Mouse (Mus musculus): ENCODE measurements around the gene Baz2b.
"Not testable (repeated sequence)": the region's sequence is repeated elsewhere in the genome, so short reads cannot be mapped to it uniquely, and the experiment has no call there.

Gene Baz2b

DNA sequence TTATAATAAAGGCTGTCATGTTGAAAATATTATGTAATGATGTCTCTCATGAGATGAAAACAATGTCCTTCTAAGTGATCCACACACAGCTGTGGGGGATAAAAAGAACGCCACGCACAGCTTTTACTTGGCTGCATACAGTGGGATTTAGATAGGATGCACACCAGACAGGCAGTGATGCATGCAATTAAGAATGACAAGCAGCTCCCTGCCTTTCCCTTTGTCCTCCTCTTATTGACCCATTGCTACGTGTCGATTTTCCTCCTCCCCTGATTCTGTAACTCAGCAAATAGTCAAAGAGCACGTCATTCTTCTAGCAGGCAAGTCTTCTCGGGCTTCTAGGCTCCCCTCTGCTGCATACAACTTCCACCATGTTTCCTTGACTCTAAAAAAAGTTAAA lies 119.4 kb downstream of the Baz2b start:
- DNase-seq (ENCODE audit: low read depth, low spot score): no peak

DNA sequence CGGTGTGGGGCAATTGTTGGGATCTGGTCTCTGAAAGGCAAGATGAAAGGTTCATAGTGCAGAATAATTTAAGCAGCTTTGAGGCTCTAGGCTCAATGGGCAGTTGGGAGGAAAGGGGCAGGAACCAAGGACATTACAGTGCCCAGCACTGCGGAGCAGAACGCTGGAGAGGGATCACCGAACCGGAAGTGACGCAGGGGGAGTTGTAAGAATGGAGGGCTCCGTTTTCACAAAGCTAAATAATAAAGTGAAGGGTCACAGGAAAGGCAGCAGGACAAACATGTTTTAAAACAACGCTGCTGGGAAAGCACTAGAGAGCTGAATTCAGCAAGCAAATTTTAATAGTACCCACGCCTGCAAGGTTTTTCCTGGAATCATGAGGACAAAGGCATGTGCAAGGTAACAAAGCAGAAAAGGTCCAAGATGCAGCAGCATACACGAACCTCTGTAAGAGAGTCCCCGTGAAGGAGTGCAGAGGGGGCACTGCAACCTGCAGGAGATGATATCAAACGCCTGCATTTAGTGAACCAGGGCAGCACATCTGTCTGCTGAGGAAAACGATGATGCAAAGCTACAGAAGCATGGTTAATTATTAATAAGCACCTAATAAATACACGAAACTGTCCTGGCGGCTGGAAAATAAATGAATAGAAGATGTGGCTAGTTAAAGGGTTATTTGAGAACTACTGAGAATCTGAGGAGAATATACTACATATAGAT lies 120.0 kb downstream of the Baz2b start:
- DNase-seq (ENCODE audit: low read depth, low spot score): no peak

DNA sequence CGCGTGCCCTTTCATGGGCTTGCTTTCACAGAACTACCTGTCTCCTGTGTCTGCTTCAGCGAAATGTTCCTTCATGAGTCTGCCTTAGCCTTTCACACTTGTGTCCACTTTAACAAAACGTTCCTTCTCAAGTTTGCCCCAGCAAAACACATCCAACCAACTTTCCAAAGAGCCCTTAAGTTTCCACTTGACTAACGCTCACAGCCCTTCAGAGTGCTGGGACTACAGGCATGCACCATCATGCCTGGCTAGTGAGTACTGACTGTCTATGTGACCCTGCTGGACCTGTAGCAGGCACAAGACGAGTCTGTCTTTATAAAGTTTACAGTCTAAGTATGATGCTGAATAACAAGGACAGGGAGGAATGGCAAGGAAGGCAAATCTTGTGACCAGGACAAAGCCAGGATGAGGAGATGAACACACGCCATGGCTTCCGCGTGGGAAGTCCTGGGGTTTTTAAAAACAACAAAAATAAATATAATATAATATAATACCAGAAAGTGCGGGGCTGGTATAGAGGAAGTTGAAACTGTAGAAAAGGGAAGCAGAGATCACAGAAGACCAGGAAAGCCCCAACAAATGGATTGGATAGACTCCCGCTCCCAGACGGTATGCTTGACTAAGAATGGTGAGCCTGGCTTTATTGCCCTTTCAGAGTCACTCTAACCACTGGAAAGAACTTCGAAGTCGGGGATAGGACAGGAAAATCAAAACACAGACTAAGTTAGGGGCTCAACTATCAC lies 120.7 kb downstream of the Baz2b start:
- DNase-seq (ENCODE audit: low read depth, low spot score): no peak

DNA sequence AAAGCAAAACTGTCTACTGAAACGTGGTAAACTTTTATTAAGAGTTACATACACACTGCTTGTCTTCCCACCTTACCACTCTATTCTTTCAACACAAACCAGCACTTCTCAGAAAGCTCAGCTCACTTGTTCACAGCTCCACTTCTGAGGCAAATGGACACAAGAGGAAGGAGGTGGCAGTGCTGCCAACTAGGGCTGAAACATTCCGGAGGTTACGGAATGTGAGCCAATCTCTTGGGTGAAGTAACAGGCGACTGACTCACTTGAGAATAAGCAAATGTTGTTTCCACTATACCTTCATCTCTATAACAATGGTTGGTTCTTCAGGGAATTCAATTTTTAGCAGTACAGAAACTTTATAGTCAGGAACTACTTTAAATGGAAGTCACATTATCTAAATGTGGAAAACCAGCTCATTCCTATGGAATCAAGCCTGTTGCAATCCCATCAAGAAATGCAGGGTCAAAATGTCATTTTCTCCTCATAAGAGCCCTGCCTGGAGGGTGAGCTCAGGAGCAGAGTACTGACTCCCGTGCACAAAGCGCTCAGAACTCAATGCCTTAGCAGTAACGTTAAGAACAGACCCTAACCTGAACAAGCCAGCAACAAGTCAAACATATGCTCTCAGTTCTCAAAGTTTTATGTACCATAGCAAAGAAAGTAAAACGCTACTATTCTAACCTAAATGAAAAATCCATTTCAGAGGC lies 123.3 kb downstream of the Baz2b start:
- DNase-seq (ENCODE audit: low read depth, low spot score): no peak

DNA sequence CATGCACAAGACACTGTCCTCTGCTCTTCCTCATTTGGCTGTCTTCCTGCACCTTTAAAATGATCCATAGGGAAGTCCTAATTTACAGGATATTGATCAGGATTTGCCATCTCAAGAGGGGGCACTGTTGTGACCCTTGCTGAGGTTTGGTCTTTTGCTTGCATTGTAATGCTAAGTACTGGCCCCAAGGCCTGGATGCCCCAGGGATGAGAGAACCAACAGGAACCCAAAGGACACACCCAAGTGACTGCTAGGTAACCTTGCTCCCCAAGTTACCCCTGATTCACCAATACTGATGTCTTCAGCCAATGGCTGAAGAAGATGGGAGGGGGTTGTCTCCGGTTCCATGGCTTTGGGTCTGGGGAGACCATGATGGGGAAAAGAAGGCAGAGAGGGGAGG lies 124.8 kb downstream of the Baz2b start:
- no peak for DNase-seq (ENCODE audit: low read depth, low spot score)

DNA sequence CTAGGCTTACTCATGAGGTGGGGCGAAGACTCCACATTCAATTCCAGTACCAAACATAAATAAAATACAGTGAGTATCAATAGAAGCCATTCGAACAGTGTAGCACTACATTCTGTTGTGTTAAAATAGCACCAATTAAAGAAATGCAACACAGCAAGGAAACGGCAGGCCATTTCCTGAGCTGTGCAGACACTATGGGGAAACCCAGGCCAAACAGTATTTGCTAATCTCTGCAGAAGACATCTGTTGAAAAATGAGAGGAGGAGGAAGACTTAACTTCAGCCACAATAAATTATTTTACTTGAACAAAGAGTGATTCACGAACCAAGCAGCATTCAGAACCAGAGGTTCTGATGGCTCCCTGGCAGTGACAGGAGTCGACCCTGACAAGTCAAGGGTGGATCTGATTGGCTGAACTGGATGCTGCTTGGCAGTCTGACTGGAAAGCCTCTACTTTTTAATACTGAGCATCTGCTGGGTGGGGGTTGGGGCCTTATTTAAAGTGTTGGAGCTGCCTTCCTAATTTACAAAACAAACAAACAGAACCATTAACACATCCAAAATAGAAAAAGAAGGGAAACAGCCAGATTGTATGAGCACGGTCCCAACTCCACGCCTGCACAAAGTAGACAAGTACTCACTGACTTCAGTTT lies 126.5 kb downstream of the Baz2b start:
- DNase-seq (ENCODE audit: low read depth, low spot score): peak; percentile 35

DNA sequence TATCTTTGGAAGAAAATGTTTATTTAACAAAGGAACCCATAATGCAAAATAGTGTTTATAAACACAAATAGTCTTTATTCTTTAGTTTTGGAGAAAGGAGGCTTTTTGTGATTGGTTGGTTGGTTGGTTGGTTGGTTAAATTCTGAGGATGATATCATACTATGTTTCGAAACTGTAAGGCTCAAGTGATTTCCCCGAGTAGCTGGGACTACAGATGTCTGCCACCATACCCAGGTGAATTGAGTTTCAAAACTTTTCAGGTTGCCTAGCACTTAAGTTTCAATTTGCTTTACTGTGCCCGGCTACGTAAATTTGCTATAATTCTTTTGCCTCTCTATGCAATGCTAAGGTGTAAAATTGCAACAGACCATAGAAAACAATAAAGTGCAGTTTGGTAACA lies 127.4 kb downstream of the Baz2b start:
- DNase-seq (ENCODE audit: low read depth, low spot score): no peak

DNA sequence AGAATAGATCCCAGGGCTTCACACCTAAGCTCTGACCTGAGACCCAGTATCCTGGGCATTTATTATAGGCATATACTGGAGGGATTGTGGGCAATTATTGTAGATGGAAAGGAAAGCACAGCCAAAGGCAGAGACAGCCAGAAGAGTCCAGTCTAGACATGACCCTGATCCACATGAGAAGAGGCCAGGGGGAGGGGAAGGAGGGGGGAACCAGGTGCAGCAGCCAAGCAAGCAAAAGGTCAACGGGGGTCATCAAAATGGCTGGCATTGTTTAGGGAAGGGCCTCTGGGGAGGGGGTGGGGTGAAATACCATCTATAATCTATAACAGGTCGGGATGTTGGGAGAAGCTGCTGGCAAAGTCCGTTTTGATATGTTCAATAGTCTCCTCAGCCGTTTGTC lies 128.8 kb downstream of the Baz2b start:
- DNase-seq (ENCODE audit: low read depth, low spot score): no peak

DNA sequence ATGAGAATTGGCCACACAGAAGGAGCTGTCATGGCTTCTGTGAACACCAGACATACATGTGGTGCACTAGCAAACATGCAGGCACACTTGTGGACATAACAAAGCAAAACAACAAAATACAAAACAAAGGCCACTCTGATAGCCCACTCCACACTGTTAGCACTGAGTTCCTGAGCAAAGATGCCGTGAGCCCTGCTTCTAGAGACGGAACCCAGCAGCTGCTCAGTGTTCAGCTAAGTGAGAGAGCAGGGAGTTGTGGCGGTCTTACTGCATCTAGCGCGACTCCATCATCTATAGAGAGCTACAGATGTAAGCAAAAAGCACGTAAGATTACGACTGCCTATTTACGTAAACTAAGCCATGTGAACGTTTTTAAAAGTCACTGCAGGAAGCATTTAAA lies 132.0 kb downstream of the Baz2b start:
- no peak for DNase-seq (ENCODE audit: low read depth, low spot score)

DNA sequence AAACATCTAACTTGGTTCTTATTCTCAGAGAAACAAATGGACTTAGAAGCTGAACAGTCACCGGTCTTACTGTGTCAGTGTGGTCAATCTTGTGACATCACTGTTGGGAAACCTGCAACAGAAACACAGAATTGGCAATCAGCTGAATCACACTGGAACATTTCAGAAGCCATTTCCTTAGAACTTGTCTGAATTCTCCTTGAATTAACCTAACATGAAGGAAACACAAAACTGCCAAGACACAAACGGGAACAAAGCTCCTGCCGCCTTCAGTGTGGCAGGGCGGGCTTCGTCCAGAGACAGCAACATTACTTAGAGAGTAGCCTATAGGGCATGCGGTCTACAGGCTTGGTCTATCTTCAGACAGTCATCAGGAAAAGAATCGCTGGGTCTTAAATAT lies 132.8 kb downstream of the Baz2b start:
- DNase-seq (ENCODE audit: low read depth, low spot score): no peak

DNA sequence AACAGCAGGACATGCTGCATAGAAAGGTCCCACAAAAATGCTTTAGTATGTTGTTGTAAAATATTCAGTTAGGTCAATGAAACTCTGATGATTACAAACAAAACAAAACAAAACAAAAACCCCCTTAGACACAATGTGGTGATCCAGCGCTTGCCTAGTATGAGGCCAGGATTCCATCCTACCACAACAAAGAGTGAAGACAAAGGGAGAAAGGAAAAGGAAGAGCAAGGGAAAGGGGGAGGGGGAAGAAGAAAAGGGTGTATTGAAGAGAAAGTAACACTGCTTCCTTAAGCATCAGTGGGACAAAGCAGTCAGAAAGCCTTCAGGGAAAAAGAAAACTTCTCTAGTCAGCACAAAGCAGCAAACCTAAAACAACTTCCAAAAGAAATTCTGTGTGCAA lies 133.6 kb downstream of the Baz2b start:
- no peak for DNase-seq (ENCODE audit: low read depth, low spot score)

DNA sequence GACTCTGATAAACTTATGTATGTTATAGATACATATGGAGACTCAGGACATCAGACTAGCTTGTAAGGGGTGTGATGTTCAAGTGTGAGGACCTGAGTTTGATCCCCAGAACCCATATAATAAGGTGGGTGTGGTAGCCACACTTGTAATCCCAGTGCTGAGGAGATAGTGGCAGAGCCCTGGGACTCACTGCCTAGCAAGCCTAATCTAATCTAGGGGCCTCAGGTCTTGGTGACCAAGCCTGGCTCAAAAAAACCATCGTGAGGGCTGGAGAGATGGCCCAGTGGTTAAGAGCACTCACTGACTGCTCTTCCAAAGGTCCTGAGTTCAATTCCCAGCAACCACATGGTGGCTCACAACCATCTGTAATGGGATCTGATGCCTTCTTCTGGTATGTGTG lies 135.8 kb downstream of the Baz2b start:
- DNase-seq (ENCODE audit: low read depth, low spot score): not testable (repeated sequence)

DNA sequence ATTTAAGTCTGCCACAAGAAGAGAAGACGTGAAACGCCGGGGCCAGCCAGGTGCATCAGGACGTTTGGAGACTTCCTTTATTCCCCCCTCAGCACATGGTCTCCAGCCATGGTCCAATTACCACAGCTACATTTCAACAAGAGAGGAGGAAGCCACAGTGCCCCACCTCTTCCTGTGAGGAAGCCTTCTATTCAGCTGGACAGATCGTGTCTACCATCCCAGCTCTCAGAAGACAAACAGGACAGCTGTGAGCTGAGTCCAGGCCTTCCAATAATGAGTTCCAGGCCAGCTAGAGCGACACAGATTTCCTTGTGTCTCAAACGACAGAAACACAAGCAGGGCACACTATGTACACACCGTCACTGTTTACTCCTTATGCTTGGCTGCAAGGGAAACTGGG lies 137.8 kb downstream of the Baz2b start:
- no peak for DNase-seq (ENCODE audit: low read depth, low spot score)

DNA sequence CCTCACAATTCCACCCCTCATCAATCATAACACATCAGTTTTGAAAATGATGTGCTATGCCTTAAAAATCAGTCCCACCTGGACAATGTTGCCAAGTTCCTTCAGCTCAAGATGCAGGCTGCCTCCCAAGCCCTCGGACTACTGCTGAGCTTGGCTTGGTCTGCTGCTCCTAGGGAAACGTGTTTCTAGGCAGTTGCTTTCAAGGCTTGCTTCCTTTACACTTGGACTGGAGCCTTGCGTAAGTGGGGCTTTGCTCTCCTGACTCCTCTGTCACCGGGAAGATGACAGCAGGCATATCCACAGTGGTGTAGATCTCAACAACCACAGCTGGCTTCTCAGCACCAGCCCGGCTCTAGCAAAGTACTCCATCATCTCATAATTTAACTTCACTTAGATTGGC lies 138.7 kb downstream of the Baz2b start:
- DNase-seq (ENCODE audit: low read depth, low spot score): no peak

DNA sequence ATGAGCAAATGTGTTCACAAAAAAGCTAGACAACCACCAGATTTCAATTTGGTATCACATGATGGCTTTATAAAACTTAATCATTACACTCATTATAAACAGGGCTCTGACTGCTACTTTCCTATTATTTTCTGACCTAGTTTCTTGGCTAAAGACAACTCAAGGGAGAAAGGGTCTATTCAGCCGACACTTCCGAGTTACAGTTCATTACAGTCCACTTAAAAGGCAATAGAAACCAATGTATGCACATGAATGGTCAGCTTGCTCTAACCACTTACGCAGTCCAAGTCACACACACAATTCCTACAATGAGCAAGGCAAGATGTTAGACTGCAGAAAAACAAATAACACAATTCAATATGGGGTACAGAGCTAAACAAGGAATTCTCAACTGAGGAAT lies 141.2 kb downstream of the Baz2b start:
- DNase-seq (ENCODE audit: low read depth, low spot score): no peak

DNA sequence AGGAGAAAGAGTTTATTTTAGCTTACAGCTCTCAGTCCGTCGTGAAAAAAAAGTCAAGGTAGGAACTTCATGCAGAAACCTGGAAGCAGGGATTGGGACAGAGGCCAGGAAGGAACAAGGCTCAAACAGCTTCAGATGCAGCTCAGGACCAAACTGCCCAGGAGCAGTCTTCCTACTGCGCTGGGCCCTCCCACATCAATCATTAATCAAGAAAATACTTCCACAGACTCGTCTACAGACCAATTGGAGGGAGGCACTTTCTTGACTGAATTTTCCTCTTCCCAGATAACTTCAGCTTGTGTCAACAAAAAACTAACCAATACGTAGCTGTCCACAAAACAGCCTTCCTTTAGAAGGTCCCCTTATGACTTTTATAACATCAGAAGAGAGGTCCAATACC lies 144.2 kb downstream of the Baz2b start:
- DNase-seq (ENCODE audit: low read depth, low spot score): no peak

DNA sequence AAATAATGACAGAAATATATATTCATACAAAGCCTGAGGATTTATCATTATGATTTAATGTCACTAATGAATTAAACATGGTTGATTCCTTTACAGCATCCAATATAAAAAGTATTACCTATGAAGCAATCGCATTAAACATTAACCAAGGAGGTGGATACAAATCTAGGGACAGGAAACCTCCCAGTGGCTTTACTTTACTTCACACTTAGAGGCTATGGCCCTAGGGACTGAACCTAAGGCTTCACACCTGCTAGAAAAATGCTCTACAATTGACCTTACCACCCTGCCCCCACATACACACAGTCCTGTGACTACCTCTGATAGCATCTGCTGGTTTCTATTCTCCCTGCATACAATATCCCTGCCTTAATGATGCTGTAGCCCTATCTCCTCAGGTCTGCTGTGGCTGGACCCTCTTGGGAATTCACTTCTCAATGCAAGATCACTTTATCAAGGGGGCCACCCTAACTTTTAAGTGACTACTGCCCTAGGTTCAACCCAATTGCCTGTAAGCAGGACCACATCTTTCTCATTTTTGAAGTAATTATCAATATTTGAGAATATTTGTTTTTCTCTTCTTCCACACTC lies 149.4 kb downstream of the Baz2b start:
- DNase-seq (ENCODE audit: low read depth, low spot score): no peak

DNA sequence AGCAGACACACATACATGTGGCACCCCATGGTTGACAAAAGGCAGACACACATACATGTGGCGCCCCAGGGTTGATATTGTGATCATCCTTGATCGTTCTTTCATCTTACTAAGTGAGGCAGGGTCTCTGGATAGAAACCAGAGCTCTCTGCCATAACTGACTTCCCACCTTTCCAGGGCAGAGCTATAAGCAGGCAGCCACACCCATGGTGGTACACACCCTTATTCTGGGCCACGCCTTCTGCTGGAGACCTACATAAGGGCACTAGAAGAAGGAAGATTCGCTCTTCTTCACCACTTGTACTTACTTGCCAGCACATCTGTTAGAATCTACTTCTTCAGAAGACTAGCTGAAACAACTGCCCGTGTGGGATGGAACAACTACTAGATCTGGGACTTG lies 150.3 kb downstream of the Baz2b start:
- no peak for DNase-seq (ENCODE audit: low read depth, low spot score)

DNA sequence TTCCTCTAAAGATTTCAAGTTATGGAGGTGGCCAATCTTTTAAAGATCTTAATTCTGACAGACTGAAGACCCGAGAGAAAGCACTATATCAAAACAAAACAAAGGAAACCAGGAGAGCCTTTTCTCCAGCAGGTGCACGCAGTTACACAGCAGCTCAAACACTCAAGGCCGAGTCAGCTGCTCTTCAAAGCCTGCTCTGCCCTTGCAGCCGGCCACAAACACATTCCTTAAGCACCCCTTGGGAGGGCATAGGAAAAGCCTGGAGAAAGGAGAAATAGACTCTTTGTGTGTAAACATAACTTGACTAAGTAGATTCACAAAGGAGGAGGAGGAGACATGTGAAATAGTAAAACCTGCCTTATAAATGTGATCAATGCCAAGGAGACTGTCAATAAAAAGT lies 153.6 kb downstream of the Baz2b start:
- DNase-seq (ENCODE audit: low read depth, low spot score): no peak

DNA sequence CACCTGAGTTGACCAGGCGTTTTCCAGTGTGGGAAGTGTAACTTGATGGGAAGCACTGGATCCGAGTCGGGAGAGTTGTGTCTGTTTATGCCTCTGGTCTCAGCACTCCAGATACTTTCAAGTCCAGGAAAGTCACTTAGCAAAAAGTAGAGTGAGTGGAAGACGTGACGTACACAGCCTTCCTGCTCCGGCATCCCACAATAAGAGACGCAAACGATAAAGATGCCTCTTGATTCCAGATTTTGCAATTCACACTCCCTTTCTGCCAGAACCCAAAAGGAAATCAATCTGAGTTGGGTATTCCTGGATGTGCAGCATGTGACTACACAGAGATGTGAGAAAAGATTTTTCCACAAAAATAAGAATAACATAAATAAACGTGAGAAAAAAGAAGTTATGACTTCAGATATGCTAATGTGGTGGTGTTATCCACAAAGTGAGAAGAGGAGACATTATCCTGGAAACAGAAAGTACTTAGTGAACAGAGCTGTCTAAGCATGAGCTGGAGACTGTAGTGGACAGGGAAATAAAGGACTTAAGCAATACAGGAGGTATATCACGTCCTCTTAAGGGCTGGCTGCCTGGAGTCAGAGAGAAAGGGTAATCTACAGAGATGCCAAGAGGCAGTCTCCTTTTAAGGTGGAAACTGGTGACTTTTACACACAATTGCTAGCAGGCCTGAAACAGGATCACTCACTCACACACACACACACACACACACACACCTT lies 154.7 kb downstream of the Baz2b start:
- DNase-seq (ENCODE audit: low read depth, low spot score): no peak

All from CD4-positive, CD25-positive, alpha-beta regulatory T cell, adult 2 months (primary cell).